Mouse (Mus musculus): ENCODE data around the gene Ogn. TPM values are rescaled to one million over a fixed set of nuclear protein-coding genes. Genes with fewer than 3 reads are reported as not detected.

The Ogn gene
- 24.3 and 30.8 TPM in 2 replicates for polyA plus RNA-seq (2012; rRNA removed; ENCODE audit: low replicate concordance)

DNA sequence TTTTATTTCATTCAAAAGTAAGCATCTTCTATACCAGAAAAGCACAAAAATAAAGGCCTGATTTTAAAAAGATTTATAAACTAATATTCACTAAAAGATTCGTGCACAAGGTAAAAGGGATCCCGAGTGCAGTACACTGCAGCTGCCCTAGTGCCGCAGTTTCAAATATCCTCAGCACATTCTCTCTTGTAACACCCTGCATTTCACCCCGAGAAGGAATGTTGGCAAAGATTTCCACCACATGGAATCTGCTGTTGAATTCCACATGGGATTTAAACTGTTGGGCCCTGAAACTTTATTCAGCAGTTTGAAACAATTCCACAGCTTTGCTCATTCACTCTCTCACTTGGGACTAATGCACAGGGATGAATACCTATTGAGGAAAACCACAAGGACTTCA lies at the start of gene Ogn:
Ogn (plus strand) TSS at position 333 of the 400 bp plus-strand sequence.

DNA sequence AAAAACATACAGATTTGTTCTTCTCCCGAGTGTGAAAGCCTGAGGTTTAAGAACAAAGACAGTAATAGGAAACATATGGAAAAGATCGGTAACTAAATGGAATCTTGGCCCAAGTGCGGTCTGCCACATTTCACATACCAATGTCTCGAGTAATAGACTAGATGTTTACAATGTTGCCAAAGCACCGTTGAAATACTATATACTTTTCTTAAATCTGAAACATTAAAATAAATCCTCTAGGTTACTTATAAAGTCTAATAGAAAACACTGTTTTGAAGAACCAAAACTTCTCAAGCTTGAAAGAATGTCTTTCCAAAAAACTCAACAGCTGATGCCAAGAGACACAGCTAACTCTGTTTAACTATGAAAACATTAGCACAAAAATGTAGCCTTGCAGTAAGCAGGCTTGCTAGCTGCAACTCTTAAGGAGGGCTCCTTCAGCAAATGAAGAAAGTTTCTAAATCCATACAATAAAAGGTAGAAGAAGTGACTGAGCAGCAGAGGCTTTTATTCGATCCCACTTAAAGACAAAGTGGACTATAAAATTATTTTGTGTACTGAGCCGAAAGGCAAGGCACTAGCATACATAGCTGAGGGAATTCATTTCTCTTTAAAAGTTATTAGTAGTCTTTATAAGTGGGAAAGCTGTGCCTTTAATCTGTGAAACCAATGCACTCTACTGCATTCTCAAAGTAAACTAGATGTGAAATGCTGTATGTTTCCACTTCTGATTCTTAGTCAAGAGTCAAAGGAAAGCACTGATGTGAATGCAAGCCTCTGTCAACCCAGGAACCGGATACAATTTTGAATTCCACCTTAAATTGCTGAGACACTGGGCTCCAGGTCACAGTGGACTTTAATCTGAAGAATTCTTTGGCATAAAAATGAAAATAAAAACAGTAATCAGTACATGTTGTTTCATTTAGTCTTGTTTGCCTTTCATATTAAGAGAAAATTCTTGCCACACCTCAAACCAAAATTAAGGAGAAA lies 26.0 kb upstream of the Ogn start, which contains the start of gene Omd:
Omd (plus strand) TSS at position 922 of the 990 bp plus-strand sequence.

DNA sequence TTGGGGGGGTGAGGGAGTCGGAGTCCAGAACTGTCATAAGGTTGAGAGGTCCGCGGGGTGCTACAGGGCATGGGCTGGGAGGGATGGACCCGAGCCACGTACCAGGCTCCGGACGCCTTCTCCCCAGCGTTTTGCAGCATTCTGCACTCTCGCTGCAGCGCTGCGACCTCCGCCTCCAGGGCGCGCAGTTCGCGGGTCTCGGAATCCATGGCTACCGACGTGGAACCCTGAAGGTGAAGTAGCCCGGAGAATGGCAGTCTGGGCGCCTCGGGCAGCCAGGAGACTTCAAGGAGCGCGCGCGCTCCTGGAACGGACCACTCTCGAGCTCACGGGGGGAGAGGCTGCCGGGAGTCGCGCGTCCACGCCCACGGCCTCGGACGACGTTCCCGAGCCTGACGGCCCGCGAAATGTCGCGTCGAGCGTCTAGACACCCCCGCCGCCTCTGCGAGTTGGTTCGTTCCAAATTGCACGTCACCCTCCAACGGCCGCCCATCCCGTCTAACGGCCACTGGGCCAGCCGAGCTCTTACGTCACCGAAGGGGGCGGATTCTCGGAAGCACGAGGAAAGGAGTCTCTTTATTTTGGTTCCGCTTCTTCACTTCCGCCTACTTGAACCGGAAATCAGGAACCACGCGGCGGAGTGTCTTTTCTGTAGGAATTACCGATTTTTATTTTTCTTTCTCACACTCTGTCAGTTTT lies 44.8 kb downstream of the Ogn start, which contains the start of the genes Cenpp and Nol8:
Cenpp (minus strand) TSS at position 305 of the 699 bp plus-strand sequence.
Nol8 (plus strand) TSS at position 598 of the 699 bp plus-strand sequence.

Other genes starting within 250 kb of the Ogn start
- gene Ippk, start 186.8 kb upstream of the Ogn start, polyA plus RNA-seq (2012; rRNA removed; ENCODE audit: low replicate concordance), result 6.4 and 10.9 TPM in 2 replicates
- 0.07 and 0.09 TPM in 2 replicates for gene Tes3-ps, start 114.7 kb upstream of the Ogn start, polyA plus RNA-seq (2012; rRNA removed; ENCODE audit: low replicate concordance)
- gene Ecm2, start 103.2 kb upstream of the Ogn start, polyA plus RNA-seq (2012; rRNA removed; ENCODE audit: low replicate concordance), result 5.0 and 6.9 TPM in 2 replicates
- gene Aspn, start 63.6 kb upstream of the Ogn start, polyA plus RNA-seq (2012; rRNA removed; ENCODE audit: low replicate concordance), result 4.6 and 7.2 TPM in 2 replicates
- 0.60 and 0.64 TPM in 2 replicates for gene Omd, start 25.6 kb upstream of the Ogn start, polyA plus RNA-seq (2012; rRNA removed; ENCODE audit: low replicate concordance)
- gene Cenpp, start 44.7 kb downstream of the Ogn start, polyA plus RNA-seq (2012; rRNA removed; ENCODE audit: low replicate concordance), result 0.43 and 0.71 TPM in 2 replicates
- 1.8 and 2.8 TPM in 2 replicates for gene Nol8, start 45.0 kb downstream of the Ogn start, polyA plus RNA-seq (2012; rRNA removed; ENCODE audit: low replicate concordance)
- 15.0 and 38.0 TPM in 2 replicates for gene Iars, start 74.1 kb downstream of the Ogn start, polyA plus RNA-seq (2012; rRNA removed; ENCODE audit: low replicate concordance)
- not detected in 2 replicates for gene Gm30302, start 191.0 kb downstream of the Ogn start, polyA plus RNA-seq (2012; rRNA removed; ENCODE audit: low replicate concordance)

All from subcutaneous adipose tissue, adult 2 months (tissue).